Mouse (Mus musculus): Measurements from ENCODE around the gene N4bp1.

- TF ChIP-seq CTCF (IDR thresholded peaks at IDR 0.05; ENCODE audit: borderline replicate concordance, extremely low read depth, insufficient read depth, insufficient read length) = no peak
- no peak for TF ChIP-seq POLR2A (IDR thresholded peaks at IDR 0.05; ENCODE audit: borderline replicate concordance, extremely low read depth, insufficient read depth, insufficient read length, poor library complexity, severe bottlenecking)
Observed at GRCm38 (mm10) chr8:86888058-86888939, 3.2 kb upstream of the N4bp1 start.

All from brain, embryonic 14.5 days (tissue).